In the genomic region with DNA sequence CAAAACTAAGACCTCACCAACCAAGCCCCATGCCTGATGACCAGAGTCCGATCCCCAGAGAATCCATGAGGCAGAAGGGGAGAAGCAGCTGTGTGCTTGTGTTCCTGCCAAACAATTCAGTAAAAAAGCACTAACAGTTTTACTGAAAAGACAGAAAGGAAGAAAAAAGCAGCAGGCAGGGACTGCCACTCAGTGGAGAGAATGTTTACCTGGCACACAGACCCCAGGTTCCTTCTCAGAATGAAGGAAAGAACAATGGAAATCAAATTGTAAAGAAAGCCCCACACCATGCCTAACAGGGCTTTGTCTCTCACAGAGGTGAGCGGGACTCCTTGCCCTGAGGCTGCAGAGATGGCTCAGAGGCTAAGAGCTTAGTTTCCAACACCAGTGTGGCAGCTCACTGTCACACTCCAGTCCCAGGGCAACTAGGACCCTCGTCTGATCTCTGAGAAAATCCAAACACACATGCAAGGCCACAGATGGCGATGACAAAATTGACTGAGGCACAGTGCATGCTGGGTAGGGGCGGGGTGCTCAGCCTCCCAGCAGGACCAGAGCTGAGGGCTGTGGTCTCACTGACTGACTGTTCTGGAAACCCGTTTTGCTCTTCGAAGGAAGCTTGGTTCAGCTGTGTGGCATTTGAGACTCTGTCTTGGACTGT, we compare ENCODE assay signal across 12 mouse cellular contexts. TPM values are rescaled to one million over a fixed set of nuclear protein-coding genes. Genes with fewer than 3 reads are reported as not detected.
DNase-seq lines count a peak whose midpoint lies in the region; ATAC-seq and TF ChIP-seq lines count a peak whose summit lies in the region.
"Had no signal": no experiment of that assay in that cellular context is flagged by ENCODE, and none has a peak within 500 bp of the region (broad histone marks: within the 10 kb centered on the region; RNA-seq: fewer than 3 reads in every experiment).

No protein-coding gene starts in this region.

- no peaks in the 10 kb centered on the region for H3K27me3 ChIP-seq in embryonic facial prominence, embryonic 10.5 days (replicated peaks; ENCODE audit: low read depth, poor library complexity, severe bottlenecking)
- H3K27me3 ChIP-seq in forebrain, postnatal 0 days (ENCODE audit: insufficient read depth, low read length), result no peaks in the 10 kb centered on the region
- no peaks in the 10 kb centered on the region for H3K27me3 ChIP-seq in midbrain, embryonic 14.5 days (ENCODE audit: control insufficient read depth, insufficient read depth, low read length)
- H3K27me3 ChIP-seq: CH12.LX; kidney, embryonic 15.5 days had no signal

- no peak overlapping the region for H3K4me2 ChIP-seq in forebrain, postnatal 0 days (ENCODE audit: low read depth)
- no peak overlapping the region for H3K4me2 ChIP-seq in midbrain, embryonic 14.5 days (ENCODE audit: low read length)
- H3K4me2 ChIP-seq: kidney, embryonic 15.5 days had no signal

- DNase-seq in left cerebral cortex, postnatal 4 days, result peak; percentile 58
- no peak for DNase-seq in left cerebral cortex, adult 11 months (ENCODE audit: low spot score)
- no peak for DNase-seq in embryonic facial prominence, embryonic 10.5 days (ENCODE audit: low spot score)
- peak; percentile 39 for DNase-seq in forebrain, postnatal 0 days
- DNase-seq in midbrain, embryonic 14.5 days, result peak; percentile 54
- DNase-seq in right cerebral cortex, postnatal 36 days (ENCODE audit: low spot score in 2 of 2), result no peak
- DNase-seq in right cerebral cortex, postnatal 25 days, result no peak
- DNase-seq: gastrocnemius, postnatal 36 days; lung, postnatal 14 days had no signal

- H3K27ac ChIP-seq in embryonic facial prominence, embryonic 10.5 days (replicated peaks), result peak overlapping the region; percentile 65
- H3K27ac ChIP-seq in forebrain, postnatal 0 days (ENCODE audit: low read depth, low read length), result peak overlapping the region; percentile 50
- H3K27ac ChIP-seq in midbrain, embryonic 14.5 days (replicated peaks; ENCODE audit: low read depth, low read length), result peak overlapping the region; percentile 72
- H3K27ac ChIP-seq: kidney, embryonic 15.5 days had no signal

- ATAC-seq in forebrain, postnatal 0 days, result peak; percentile 76
- ATAC-seq in midbrain, embryonic 14.5 days (ENCODE audit: low FRiP score, low TSS enrichment), result no peak

- H3K9ac ChIP-seq in forebrain, postnatal 0 days, result 0 out of 2 replicates have a peak overlapping the region, but pooled peaks have one; percentile 28
- peak overlapping the region; percentile 23; the same call in 1 of the 2 replicates for H3K9ac ChIP-seq in midbrain, embryonic 14.5 days (replicated peaks; ENCODE audit: low read length)
- H3K9ac ChIP-seq: kidney, embryonic 15.5 days had no signal

- no peaks in the 10 kb centered on the region for H3K36me3 ChIP-seq in embryonic facial prominence, embryonic 10.5 days (replicated peaks)
- no peaks in the 10 kb centered on the region for H3K36me3 ChIP-seq in forebrain, postnatal 0 days (ENCODE audit: insufficient read depth)
- no peaks in the 10 kb centered on the region for H3K36me3 ChIP-seq in midbrain, embryonic 14.5 days (ENCODE audit: control insufficient read depth, insufficient read depth, low read length)
- H3K36me3 ChIP-seq: kidney, embryonic 15.5 days had no signal

- WGBS in embryonic facial prominence, embryonic 10.5 days, result 46% methylated on average over 7 of the region's 7 CpGs
- WGBS in forebrain, postnatal 0 days, result 36% methylated on average over 7 of the region's 7 CpGs
- 42% methylated on average over 7 of the region's 7 CpGs for WGBS in midbrain, embryonic 14.5 days

- TF ChIP-seq CTCF in forebrain, postnatal 0 days (IDR thresholded peaks at IDR 0.05; ENCODE audit: low read depth), result peak; percentile 38

- no peak overlapping the region for H3K4me3 ChIP-seq in embryonic facial prominence, embryonic 10.5 days
- H3K4me3 ChIP-seq in forebrain, postnatal 0 days (ENCODE audit: low read depth, low read length), result no peak overlapping the region
- no peak overlapping the region for H3K4me3 ChIP-seq in midbrain, embryonic 14.5 days (replicated peaks; ENCODE audit: low read depth, low read length)
- H3K4me3 ChIP-seq: kidney, embryonic 15.5 days had no signal

- H3K9me3 ChIP-seq in embryonic facial prominence, embryonic 10.5 days, result no peaks in the 10 kb centered on the region
- H3K9me3 ChIP-seq in forebrain, postnatal 0 days (ENCODE audit: low read length), result no peaks in the 10 kb centered on the region
- no peaks in the 10 kb centered on the region for H3K9me3 ChIP-seq in midbrain, embryonic 14.5 days (ENCODE audit: control insufficient read depth, low read length)
- H3K9me3 ChIP-seq: kidney, embryonic 15.5 days had no signal

- peaks cover 22% of the 10 kb centered on the region for H3K4me1 ChIP-seq in embryonic facial prominence, embryonic 10.5 days
- no peaks in the 10 kb centered on the region for H3K4me1 ChIP-seq in forebrain, postnatal 0 days (ENCODE audit: insufficient read depth)
- H3K4me1 ChIP-seq in midbrain, embryonic 14.5 days (ENCODE audit: control insufficient read depth, insufficient read depth, low read length), result peaks cover 5% of the 10 kb centered on the region; the same call in 1 of the 2 replicates
- H3K4me1 ChIP-seq: kidney, embryonic 15.5 days had no signal

- intact Hi-C loops in left cerebral cortex, postnatal 4 days (cut with DNase I), result no loop called here

RNA-seq across cellular contexts. Expression of gene Gal, which starts 14.9 kb away (rescaled TPM):
- 1 to 10 TPM; 1.7 to 4.0 TPM for total RNA-seq in left cerebral cortex, postnatal 4 days (2021)
- 1.1 and 1.2 TPM in 2 replicates for polyA plus RNA-seq in embryonic facial prominence, embryonic 10.5 days (2016; fragmentation: Nextera tagmentation; extraction: Ambion mirVana)
- 2.0 and 2.1 TPM in 2 replicates for total RNA-seq in forebrain, postnatal 0 days (2014; rRNA removed)
- polyA plus RNA-seq in forebrain, postnatal 0 days (2015; fragmentation: Nextera tagmentation; extraction: Ambion mirVana), result 14.1 and 21.9 TPM in 2 replicates
- polyA plus RNA-seq in midbrain, embryonic 14.5 days (2014; fragmentation: Nextera tagmentation; extraction: Ambion mirVana), result 4.6 and 7.5 TPM in 2 replicates
- total RNA-seq: CH12.LX; hematopoietic stem cell, adult 5-6 weeks had no signal

RNA-seq across cellular contexts. Expression of gene Tesmin, which starts 40.6 kb away (rescaled TPM):
- total RNA-seq in left cerebral cortex, postnatal 4 days (2021), result under 1 TPM; 0.32 to 0.66 TPM
- 0.30 and 0.49 TPM in 2 replicates for polyA plus RNA-seq in embryonic facial prominence, embryonic 10.5 days (2016; fragmentation: Nextera tagmentation; extraction: Ambion mirVana)
- total RNA-seq in forebrain, postnatal 0 days (2014; rRNA removed), result 0.71 and 1.0 TPM in 2 replicates
- polyA plus RNA-seq in forebrain, postnatal 0 days (2015; fragmentation: Nextera tagmentation; extraction: Ambion mirVana), result 0.82 and 1.5 TPM in 2 replicates
- 0.37 and 0.53 TPM in 2 replicates for polyA plus RNA-seq in midbrain, embryonic 14.5 days (2014; fragmentation: Nextera tagmentation; extraction: Ambion mirVana)

Comparison
In these comparisons a context has a peak if more than half of its experiments do, and no peak if none do; other contexts are left out.
1. DNase-seq: peak in left cerebral cortex, postnatal 4 days (single experiment), forebrain, postnatal 0 days (single experiment) and midbrain, embryonic 14.5 days (single experiment); none in left cerebral cortex, adult 11 months (single experiment), embryonic facial prominence, embryonic 10.5 days (single experiment), right cerebral cortex, postnatal 36 days (0 of 2) and right cerebral cortex, postnatal 25 days (single experiment).
2. Peak in every context shown above with its lines, with median percentiles within 50 percentile points of each other: H3K27ac ChIP-seq.